Mouse (Mus musculus) Muller cell, postnatal 12 days (primary cell): ENCODE results near the gene Negr1.
A peak's percentile ranks its signal among the peaks of the same experiment; 100 is the strongest.

Experiments
- DNase-seq: peaks from one replicate; pipeline ENCODE4 v3.0.0-alpha.2; 2015; ENCODE audit errors: inconsistent ontology term

Negr1 gene

DNA sequence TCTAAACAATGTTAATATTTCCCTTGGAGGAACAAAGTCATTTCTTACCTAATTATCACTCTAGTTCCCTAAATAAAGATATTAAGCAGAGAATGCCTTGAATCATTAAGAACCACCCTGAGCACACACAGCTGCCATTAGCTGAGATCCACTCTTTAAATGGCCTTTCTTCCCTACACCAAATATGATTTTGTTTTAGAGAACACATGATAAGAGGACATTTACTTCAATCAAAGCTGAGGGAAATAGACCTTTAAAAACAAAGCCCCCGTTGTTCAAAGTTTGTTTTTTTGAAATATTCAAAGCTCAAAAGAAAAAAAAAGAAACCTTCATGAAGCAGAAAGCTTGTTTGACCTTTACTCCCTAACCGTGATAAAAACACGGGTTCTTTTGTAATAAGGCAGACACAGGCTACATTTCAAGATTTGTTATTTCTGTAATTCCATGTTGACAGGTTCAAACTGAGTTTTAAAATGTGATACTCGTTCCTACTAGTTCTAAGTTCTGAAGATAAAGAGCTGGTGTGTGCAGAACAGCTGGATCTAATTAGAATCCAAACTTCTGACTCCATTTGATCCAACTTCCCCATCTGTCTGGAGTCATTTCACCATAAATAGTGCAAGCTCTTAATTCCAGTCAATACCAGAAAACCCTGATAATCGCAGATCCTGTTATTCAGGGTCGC is 544.1 kb downstream of the Negr1 start:
- no peak for DNase-seq

DNA sequence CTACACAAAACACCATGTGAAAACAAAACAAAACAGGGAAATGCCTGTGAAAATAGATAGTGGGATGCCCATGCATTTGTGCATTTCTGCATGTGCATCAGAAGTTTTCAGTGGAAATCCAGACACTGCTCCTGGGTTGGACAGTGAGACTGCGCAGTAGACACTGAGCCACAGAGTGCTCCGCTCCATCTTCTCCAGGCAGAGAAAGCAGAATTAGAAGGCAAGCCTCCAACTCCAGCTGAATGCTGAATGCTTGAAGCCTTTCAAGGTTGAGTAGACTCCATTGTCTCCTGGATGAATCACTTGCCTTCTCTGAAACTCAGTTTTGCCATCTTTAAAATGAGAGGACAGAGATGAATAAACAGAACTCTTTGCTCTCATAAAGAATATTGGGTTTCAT is 546.6 kb downstream of the Negr1 start:
- peak; percentile 47 for DNase-seq

DNA sequence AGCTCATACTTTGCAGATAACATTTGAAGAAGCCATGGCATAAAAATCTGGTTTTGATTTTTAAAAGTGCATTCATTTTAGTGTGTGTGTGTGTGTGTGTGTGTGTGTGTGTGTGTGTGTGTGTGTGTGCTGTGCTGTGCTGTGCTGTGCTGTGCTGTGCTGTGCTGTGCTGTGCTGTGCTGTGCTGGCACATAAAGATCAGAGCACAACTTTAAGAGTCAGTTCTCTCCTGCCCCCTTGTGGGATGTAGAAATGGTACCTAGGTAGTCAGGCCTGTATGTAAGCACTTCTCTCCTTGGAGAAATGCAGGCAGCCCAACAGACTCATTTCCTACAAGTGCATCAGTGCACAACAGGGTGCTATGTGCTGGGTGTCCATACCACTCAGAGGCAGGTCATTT is 547.7 kb downstream of the Negr1 start:
- DNase-seq, result peak; percentile 33

DNA sequence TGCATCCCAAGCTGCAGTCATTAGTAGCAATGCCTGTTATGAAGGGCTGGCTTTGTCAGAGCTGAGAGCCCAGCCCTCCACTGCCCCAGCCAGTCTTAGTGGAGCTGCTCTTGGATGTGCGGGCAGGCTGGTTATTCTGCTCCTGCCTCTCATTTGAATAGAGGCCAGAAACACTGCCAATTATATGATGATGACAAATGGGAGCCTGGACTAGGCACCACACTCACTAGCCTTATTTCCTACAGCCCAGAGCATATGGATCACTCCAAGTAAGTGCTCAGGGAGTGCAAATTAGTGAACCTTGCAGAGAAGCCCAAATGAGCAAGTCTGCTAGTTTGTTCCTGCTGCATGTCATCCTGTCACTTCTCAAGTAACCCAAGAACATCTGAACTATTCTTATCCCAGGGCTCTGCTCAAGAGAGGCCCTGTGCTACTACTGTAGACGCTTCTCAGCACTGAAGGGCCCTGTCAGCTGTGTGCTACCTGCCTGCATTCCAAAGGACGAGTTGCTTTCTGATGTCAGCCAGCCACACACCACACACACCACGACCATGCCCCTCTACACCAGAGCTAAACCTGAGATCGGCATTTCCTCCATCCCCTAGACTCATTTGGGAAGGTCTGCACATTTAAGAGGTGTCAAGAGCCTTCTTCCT is 553.6 kb downstream of the Negr1 start:
- DNase-seq, result peak; percentile 45

DNA sequence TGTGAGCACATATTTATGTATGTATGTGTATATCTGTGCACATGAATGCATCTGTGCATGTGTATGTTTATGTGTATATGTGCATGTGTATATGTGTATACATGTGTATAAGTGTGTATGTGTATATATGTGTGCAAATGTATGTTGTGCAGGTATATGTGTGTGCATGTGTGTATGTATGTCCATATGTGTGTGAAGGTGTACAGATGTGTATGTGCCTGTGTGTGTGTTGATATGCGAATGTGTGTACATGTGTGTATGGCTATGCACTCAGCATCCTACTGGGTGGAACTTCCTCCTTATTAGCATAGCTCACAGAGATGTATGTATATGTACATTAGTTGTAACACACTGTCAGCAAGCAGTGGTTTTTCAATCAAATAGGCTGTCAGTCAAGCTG is 554.4 kb downstream of the Negr1 start:
- no peak for DNase-seq

DNA sequence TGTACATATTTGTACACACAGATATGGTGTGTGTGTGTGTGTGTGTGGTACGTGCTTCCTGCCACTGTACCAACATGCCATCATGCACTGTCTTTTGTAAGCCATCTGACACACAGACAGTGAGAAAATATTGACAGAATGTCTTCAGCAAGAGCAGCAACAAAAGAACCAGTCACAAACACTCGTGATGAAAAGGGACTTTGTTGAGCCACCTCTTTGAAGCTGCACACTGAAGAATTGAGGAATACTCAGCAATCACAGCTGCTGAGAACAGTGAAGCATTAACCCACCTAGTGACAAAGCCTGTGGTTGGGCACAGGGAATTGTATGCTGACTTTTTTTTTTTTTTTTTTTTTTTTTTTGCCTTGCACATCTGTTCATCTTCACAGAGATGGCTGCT is 558.3 kb downstream of the Negr1 start:
- no peak for DNase-seq

DNA sequence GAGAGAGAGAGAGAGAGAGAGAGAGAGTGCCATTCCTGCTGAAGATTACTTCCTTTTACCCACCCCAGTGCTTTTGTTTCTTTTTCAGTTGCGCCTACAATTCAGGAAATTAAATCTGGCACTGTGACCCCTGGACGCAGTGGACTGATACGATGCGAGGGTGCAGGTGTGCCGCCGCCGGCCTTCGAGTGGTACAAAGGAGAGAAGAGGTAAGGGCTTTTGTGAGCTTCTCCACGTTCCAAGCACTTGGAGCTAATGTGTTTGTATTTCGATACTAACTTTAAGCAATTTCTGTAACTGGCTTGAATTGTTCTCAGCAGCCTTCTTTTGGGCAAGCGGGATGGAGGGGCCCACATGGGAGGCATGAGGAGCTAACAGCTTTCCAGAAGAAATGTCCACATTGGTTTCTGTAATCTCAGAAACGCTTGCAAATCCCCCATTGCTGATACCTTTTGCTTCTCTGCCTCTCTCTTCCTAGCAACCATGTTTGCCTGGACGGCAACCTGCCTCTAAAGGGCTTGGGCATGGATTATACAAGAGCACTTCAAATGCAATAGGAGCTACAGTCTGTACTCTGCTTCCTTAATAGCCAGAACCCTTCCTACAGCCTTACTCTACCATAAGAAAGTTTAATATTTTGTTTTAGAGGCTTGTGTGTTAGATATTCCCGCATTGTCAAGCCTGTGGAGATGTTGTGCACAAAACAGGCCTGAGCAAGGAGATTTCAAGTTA is 584.7 kb downstream of the Negr1 start:
- no peak for DNase-seq

DNA sequence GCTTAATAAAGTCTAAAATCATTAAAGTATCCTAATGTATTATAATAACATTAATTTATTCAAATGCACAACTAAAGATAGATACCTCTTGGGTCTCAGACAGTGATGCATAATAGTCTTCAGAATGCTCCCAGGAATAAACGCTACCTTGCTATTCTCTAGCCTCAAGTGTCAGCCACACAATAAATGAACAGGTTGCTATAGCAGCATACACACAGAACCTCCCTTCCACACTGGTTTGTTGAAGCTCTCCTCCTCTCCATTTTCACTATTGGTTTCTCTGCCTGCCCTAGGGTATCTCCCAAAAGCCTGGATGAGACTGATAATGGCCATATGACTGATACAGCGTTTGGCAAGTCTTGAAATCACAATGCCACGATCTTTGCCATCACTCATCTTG is 593.3 kb downstream of the Negr1 start:
- no peak for DNase-seq

DNA sequence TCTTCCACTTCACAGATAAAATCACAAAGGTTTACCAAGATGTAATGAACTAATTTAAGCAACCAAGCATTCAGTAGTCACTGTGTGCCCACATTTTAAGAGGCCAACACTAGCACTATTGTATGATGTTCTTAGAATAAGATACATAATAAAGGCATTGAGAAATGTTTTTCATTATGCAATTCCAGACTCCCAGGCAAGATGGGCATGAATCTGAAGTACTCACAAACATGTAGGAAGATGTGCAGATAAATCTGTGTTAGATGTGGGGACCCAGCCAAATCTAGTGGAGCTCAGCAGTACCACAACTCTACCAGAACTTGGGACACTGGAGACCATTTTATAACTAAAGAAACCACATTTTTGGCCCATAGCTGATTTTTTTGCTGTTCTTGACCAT is 593.9 kb downstream of the Negr1 start:
- DNase-seq, result peak; percentile 29

DNA sequence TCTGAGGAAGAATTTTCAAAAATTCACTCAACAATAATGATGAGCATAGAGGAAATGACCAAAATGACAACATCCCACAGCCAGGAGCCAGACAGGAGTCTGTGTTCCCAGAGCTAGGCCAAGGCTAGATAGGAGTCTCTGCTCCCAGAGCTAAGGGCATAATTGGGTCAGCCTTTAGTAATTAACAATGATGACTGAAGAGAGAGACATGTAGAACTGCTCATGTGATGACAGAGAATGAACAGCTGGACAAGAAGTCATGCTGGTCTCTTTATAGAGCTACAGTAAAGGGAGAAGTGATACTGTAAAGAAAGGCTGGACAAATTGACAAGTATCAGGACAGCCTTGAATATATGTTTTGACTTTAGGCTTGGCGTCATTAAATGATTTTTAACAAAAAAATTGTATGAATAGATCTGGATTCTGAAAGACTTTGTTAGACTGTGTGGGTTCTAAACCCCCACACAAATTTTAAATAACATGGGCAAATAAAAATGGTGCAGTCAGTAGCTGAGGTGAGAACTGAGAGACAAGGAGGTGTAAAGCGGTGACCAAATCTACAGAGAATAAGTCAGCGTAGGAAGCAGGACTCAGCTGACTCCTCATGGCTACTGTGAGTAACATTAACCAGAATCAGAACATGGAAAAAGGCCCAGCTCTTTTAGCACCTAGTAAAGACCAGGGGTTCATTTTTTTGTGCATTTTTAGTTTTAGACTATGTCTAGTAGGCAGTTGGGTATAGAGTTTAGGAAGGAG is 603.4 kb downstream of the Negr1 start:
- DNase-seq, result no peak

DNA sequence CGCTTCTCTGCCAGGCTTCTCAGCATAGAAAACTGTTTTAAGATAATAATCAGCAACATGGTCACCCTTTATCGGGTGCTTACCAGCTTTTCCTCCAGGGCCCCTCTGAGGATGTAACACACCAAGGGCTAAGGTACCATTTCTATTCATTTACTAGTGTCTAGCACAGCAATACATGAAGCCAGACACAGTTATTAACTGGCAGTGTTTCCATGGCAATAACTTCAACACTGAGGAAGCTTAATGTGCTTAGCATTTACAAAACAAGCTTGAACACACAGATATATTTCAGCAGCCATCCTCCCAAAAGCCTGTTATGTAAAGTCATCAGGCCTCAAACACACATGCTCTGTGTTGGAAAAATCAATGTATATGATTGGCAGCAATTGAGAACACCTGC is 620.4 kb downstream of the Negr1 start:
- DNase-seq, result no peak

DNA sequence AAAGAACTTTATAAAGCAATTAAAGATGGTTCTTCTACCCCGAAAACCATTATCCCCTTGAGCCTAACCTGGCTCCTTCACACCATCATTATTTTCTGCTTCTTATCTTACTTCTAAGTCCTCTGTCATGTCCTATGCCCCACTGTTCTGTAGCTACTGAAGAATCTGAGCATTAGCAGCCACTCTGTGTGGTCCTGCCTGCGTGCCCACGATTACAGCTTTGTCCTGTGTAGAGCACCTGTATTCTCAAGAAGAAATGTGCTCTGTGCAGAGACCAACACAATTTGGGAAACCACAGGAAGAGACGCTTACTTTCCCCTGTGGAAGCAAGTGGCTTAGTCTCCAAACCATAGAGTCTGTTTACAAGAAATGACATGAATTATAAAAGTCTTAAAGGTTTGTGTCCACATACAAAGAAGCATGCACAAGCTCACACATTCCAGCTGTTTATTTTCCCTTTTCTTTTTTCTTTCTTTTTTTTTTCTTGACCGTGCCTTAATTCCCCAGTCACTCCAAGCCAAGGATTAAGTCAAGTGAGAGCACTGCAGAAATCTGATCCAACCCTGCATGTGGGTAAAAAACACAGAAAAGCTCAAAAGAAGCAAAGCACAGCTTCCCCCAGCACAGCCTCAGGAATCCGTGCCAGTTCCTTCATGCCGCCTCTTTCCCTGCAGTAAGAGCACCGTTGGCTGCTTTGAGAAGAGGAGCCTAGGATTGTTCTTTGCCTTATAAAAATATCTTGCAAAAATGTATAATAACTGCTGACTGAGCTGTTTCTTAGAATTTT is 627.5 kb downstream of the Negr1 start:
- DNase-seq, result peak; percentile 11

DNA sequence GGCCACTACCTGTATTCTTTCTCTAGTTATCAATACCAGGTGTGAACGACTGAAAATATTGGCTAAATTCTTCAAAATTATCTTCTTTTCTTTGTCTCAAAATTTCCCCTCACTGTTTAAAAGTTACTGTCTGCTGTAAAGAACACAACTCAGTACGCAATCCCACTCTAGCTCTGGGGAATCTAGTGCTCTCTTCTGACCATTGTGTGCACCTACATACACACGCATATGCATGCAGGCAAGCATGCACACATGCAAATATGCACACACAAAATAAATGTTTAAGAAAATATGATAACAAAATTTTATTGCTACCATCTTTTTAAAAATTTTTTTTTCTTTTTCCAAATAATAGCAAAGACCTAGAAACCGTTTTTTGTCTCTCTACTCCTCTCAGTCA is 628.2 kb downstream of the Negr1 start:
- DNase-seq, result no peak

DNA sequence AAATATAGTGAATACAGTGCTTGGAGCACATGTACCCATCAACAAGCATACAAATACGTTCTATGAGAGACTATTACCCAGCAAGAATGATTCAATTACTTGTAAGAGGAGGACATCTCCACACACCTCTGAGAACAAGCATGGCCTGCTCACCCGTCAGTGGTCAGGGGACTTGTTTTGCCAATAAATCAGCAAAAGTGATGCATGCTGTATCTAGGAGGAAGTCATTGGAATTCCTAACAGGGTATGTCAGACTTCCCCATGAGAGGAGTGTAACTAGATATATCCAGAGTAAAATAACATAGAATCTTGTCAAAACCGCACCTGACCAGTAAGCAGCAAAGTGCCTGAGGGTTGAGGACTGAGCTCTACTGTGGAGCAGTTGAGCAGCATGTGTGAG is 629.0 kb downstream of the Negr1 start:
- DNase-seq, result no peak

DNA sequence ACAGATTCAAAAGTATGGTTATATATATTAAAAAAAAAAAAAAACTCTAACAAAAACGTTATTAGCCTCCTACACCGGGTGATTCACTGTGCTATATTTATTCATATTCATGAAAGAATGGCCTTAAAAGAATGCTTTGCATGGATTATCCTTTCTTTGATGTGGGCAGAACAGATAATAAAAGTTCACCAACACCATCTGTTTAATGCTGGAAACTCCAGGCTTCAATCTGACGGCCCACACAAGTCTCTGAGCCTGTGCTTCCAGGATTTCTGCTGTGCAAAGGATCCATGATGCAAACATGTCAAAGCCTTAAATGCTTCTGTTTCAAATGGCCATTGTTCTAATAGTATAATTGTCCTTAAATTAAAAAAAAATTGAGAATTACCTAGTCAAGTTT is 630.4 kb downstream of the Negr1 start:
- no peak for DNase-seq

DNA sequence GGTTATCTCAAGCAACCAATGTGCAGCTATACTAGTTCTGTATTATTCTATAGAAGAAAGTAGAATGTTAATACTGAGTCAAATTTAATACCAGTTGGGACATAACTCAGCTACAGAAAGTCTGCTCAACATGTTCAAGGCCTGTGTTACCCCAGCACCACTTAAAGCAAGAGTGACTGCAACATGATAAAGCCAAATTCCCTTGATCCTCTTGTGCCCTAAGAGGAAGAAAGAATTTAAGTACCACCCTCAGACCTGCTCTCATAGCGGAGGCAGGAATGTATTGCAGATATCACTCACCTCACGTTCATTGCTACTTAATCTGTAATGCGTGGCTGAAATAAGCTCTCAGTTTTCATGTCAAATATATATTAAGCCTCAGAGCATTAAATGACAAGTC is 631.5 kb downstream of the Negr1 start:
- DNase-seq, result no peak

DNA sequence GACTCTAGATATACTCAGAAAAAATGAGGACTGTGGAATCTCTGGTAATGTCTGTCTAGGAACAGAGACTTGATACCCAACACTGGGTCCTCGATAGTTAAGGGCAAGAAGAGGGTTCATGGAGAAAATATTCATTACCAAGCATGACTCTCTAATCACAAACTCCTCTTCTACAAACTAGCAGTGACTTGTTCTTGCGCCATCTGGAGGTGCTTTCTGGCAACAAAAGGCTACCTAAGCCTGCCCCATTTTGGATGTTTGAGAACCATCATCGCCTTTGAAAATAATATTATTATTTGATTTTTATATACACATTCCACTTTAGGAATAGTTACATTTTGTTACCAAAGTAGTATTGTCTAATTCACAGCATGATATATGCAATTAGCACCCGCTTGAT is 637.1 kb downstream of the Negr1 start:
- DNase-seq, result no peak

DNA sequence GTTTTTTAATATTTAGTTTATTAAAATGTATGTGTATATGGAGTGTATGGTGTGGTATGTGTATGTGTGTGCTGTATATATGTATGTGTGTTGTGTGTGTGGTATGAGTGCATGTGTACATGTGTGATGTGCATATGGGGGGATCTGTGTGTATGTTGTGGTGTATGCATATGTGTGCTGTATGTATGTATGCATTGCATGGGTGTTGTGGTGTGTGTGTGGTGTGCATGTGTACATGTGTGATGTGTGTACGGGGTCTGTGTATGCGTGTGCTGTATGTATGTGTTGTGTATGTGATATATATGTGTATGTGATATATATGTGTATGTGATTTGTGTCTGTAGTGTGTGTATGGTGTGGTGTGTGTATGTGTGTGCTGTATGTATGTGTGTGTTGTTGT is 640.1 kb downstream of the Negr1 start:
- no peak for DNase-seq

DNA sequence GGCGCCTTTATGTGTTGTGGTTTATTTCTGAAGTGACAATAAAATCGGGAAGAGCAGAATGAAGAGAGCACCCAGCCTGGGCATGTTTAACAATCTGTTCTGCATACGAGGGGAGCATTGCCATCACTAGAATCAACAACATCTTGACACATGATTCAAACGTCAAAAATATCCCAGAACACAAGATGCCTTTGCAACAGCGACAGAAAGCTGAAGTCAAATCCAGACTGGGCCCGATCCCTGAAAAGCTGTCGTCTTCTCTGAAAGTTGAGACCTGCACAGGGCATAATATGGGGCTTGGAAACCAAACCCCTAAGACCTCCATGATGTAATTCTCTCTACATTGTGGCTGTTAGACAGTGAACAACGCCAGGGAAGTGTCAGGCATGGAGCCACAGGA is 642.0 kb downstream of the Negr1 start:
- DNase-seq, result no peak

DNA sequence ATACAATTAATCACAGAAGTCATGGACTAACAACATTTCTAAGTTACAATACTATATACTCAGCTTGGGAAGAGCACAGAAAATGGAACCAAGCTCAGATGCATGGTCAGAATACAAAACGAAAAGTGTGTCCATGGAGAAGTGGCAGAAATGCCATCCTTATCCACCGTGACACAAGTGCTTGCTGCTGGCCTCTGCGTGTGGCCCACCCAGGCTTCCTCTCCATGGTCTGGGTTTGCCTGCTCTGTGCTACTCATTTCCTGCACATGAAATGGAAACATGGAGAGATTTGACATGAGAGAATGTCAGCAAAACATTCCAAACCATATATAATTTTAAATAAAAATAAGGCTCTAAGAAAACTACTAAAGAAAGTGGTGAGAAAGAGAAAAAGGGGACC is 645.2 kb downstream of the Negr1 start:
- DNase-seq, result no peak

DNA sequence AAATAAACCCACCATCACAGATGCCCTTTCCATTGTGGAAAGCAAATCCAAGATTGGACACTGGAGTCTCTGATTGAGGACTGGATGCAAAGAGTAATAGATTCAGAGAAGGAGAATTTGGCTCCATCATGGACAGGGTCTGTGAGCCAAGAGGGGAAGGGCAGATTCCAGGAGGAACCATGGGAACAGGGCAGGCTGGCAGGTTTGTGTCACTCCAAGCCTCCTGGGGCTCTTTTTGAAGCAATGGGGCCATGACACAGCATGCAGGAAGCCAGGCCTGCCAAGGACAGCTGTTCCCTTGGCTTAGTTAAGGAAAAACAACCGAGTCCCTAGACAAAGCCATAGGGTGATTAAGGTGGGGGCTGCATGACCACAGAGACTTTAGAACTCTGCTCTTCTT is 647.4 kb downstream of the Negr1 start:
- peak; percentile 73 for DNase-seq

DNA sequence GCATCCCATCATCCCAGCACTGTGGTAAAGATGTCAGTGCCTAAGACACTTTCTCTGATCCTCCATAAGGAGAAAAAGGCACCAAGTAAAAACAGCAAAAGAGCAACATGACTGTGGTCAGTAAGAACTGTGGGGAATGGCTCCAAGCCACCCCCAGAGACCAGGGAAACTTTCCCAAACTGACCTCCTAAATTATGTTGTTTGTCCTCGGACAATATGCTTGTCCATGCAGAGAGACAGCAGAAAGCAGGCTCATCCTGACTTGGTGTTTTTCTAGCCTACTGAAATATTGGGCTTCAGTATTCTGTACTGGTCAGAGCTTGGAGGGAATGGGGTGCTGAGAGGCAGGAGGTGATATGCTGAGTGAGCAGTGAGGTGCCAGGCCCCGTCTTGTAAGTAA is 647.8 kb downstream of the Negr1 start:
- DNase-seq, result no peak
